In the genomic region with DNA sequence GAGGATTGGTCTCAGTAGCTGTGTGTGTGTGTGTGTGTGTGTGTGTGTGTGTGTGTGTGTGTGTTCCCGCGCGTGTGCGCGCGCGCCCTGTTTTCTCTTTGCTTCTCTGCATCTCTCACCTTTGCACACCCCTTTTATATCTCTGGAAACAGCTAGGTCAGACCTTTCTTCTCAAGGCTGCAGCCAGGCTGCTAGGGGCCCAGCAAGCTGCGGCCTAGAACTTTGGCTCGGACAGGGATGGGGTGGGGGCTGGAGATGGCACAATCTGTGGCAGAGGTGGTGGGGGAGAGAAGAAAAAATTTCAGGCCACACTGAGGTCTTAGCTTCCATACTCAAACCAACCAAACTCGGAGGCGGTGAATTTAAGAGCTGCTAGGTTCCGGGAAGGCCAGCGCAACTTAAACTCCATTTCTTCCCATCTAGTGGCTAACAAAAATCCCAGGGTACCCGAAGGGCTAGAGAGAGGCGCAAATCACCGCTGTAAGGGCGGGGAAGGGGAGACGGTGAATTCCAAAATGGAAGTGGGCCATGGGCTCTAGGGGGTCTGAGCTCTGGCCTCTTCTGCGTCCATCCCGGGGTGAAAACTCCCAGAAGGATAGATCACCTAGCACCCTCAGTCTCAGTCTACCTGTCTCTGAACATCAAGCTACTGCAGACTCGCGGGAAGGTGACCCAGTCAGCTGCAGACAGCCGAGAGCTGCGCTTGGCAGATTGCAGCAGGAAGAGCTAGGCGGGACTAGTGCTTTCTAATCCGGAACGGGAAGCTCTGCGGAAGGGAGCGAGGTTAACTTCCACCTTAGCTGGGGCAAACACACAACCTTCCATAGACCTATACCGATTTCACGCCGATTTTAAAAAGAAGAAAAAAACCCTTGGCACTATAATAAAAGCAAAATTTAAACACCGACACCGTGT, we compare ENCODE assay signal across 8 mouse cellular contexts. TPM values are rescaled to one million over a fixed set of nuclear protein-coding genes. Genes with fewer than 3 reads are reported as not detected.
DNase-seq lines count a peak whose midpoint lies in the region; ATAC-seq and TF ChIP-seq lines count a peak whose summit lies in the region.

No protein-coding gene starts in this region.

- DNase-seq in R1 (ENCODE audit: low read depth, low spot score), result peak; percentile 49
- DNase-seq in hindbrain, embryonic 11.5 days (ENCODE audit: low spot score), result peak; percentile 66
- DNase-seq in left cerebral cortex, postnatal 4 days, result peak; percentile 39
- peak; percentile 20 to 47 for DNase-seq in thymus, postnatal 10 days (ENCODE audit: low spot score in 2 of 2)
- no peak for DNase-seq in B cell, adult 2 months

- H3K27ac ChIP-seq in embryonic facial prominence, embryonic 12.5 days, result no peak overlapping the region
- H3K27ac ChIP-seq in hindbrain, embryonic 11.5 days (ENCODE audit: low read depth, low read length), result peak overlapping the region; percentile 87
- H3K27ac ChIP-seq in midbrain, embryonic 15.5 days, result peak overlapping the region; percentile 96

- H3K9me3 ChIP-seq in E14TG2a.4 (ENCODE audit: low read length), result no peaks in the 10 kb centered on the region; the same call in 1 of the 2 replicates
- no peaks in the 10 kb centered on the region for H3K9me3 ChIP-seq in embryonic facial prominence, embryonic 12.5 days
- no peaks in the 10 kb centered on the region for H3K9me3 ChIP-seq in hindbrain, embryonic 11.5 days (ENCODE audit: control insufficient read depth, low read length)
- no peaks in the 10 kb centered on the region for H3K9me3 ChIP-seq in midbrain, embryonic 15.5 days

- intact Hi-C loops in left cerebral cortex, postnatal 4 days (cut with DNase I), result loop anchor here (5.0 to 10.0 kb wide), 3 partner anchors 449 to 716 kb away; no protein-coding TSS in a partner anchor

- no peaks in the 10 kb centered on the region for H3K36me3 ChIP-seq in E14TG2a.4 (ENCODE audit: insufficient read depth, low read length)
- no peaks in the 10 kb centered on the region for H3K36me3 ChIP-seq in embryonic facial prominence, embryonic 12.5 days
- no peaks in the 10 kb centered on the region for H3K36me3 ChIP-seq in hindbrain, embryonic 11.5 days (ENCODE audit: control insufficient read depth, insufficient read depth, low read length)
- no peaks in the 10 kb centered on the region for H3K36me3 ChIP-seq in midbrain, embryonic 15.5 days (replicated peaks)

- H3K4me3 ChIP-seq in E14TG2a.4 (replicated peaks; ENCODE audit: low read length), result peak overlapping the region; percentile 45
- peak overlapping the region; percentile 31 for H3K4me3 ChIP-seq in embryonic facial prominence, embryonic 12.5 days
- H3K4me3 ChIP-seq in hindbrain, embryonic 11.5 days (ENCODE audit: low read depth, low read length), result peak overlapping the region; percentile 41
- peak overlapping the region; percentile 57 for H3K4me3 ChIP-seq in midbrain, embryonic 15.5 days

- no peak for ATAC-seq in embryonic facial prominence, embryonic 12.5 days (ENCODE audit: insufficient number of reproducible peaks, insufficient read depth, low FRiP score, low TSS enrichment)
- no peak for ATAC-seq in hindbrain, embryonic 11.5 days (ENCODE audit: low FRiP score)
- no peak for ATAC-seq in midbrain, embryonic 15.5 days (replicated peaks)

- peak overlapping the region; percentile 33; the same call in 1 of the 2 replicates for H3K9ac ChIP-seq in embryonic facial prominence, embryonic 12.5 days
- peak overlapping the region; percentile 61 for H3K9ac ChIP-seq in hindbrain, embryonic 11.5 days (ENCODE audit: low read depth, low read length)
- H3K9ac ChIP-seq in midbrain, embryonic 15.5 days, result peak overlapping the region; percentile 65

- peaks cover 94% of the 10 kb centered on the region for H3K27me3 ChIP-seq in E14TG2a.4 (ENCODE audit: insufficient read depth, low read length)
- H3K27me3 ChIP-seq in embryonic facial prominence, embryonic 12.5 days, result peaks cover 75% of the 10 kb centered on the region
- H3K27me3 ChIP-seq in hindbrain, embryonic 11.5 days (ENCODE audit: control insufficient read depth, insufficient read depth, low read length), result peaks cover 62% of the 10 kb centered on the region
- peaks cover 18% of the 10 kb centered on the region for H3K27me3 ChIP-seq in midbrain, embryonic 15.5 days (replicated peaks)

- TF ChIP-seq CTCF in E14TG2a.4 (conservative IDR thresholded peaks at IDR 0.05; ENCODE audit: low read length), result no peak

- peaks cover 48% of the 10 kb centered on the region for H3K4me1 ChIP-seq in E14TG2a.4 (replicated peaks; ENCODE audit: low read depth, low read length)
- H3K4me1 ChIP-seq in embryonic facial prominence, embryonic 12.5 days, result peaks cover 21% of the 10 kb centered on the region
- 0 out of 2 replicates have a peak, but pooled peaks cover 6% of the 10 kb centered on the region for H3K4me1 ChIP-seq in hindbrain, embryonic 11.5 days (replicated peaks; ENCODE audit: control insufficient read depth, insufficient read depth, low read length)
- H3K4me1 ChIP-seq in midbrain, embryonic 15.5 days, result peaks cover 16% of the 10 kb centered on the region; the same call in 1 of the 2 replicates

- 2% methylated on average over 34 of the region's 34 CpGs for whole genome bisulfite sequencing in embryonic facial prominence, embryonic 12.5 days
- under 1% methylated on average over 34 of the region's 34 CpGs for WGBS in hindbrain, embryonic 11.5 days
- WGBS in midbrain, embryonic 15.5 days, result under 1% methylated on average over 34 of the region's 34 CpGs

- peak overlapping the region; percentile 49 for H3K4me2 ChIP-seq in embryonic facial prominence, embryonic 12.5 days (replicated peaks)
- H3K4me2 ChIP-seq in hindbrain, embryonic 11.5 days (replicated peaks; ENCODE audit: low read depth, low read length), result peak overlapping the region; percentile 34
- H3K4me2 ChIP-seq in midbrain, embryonic 15.5 days, result peak overlapping the region; percentile 76

RNA-seq across cellular contexts. Expression of a gene that starts 3.7 kb away (rescaled TPM):
- polyA plus RNA-seq in embryonic facial prominence, embryonic 12.5 days (2016; fragmentation: Nextera tagmentation; extraction: Ambion mirVana), result 5.2 and 7.1 TPM in 2 replicates
- 39.5 and 44.5 TPM in 2 replicates for polyA plus RNA-seq in hindbrain, embryonic 11.5 days (2014; fragmentation: Nextera tagmentation; extraction: Ambion mirVana)
- 10 to 100 TPM; 22.6 to 29.6 TPM for total RNA-seq in left cerebral cortex, postnatal 4 days (2021)
- polyA plus RNA-seq in midbrain, embryonic 15.5 days (2015; fragmentation: Nextera tagmentation; extraction: Ambion mirVana), result 62.0 and 64.3 TPM in 2 replicates

Comparison
In these comparisons a context has a peak if more than half of its experiments do, and no peak if none do; other contexts are left out.
1. DNase-seq: peak in R1 (single experiment), hindbrain, embryonic 11.5 days (single experiment), left cerebral cortex, postnatal 4 days (single experiment) and thymus, postnatal 10 days (2 of 2); none in B cell, adult 2 months (0 of 2).
2. Peak in every context shown above with its lines, with median percentiles within 50 percentile points of each other: H3K4me3 ChIP-seq, H3K4me2 ChIP-seq and H3K9ac ChIP-seq.